Mouse (Mus musculus) adrenal gland, postnatal 0 days (tissue): Measurements from ENCODE around the gene A530032D15Rik. TPM values are rescaled to one million over a fixed set of nuclear protein-coding genes. Genes with fewer than 3 reads are reported as not detected.

Experiments
- polyA plus RNA-seq: library from polyadenylated mRNA; unstranded; fragments of >200 nt; fragmentation: Nextera tagmentation; extraction: Ambion mirVana; gene quantifications from 2 replicates; pipeline ENCODE4 v1.2.1, GENCODE M21; 2015

Gene A530032D15Rik
- polyA plus RNA-seq = 0.40 TPM in 1 of 2 replicates, not detected in the other

GRCm38 (mm10) chr1:85109753-85110152 is at the start of gene A530032D15Rik:
A530032D15Rik (minus strand) TSS chr1:85109853.

GRCm38 (mm10) chr1:85099864-85100263 is 9.8 kb downstream of the A530032D15Rik start, which contains the start of gene Gm10553:
Gm10553 (plus strand) TSS chr1:85100164.

Other genes starting within 250 kb of the A530032D15Rik start
- gene Slc16a14, start 174.7 kb downstream of the A530032D15Rik start, polyA plus RNA-seq = 0.94 and 1.1 TPM in 2 replicates
- not detected in 2 replicates for gene Gm10553, start 9.7 kb downstream of the A530032D15Rik start, polyA plus RNA-seq
- 0.47 and 0.62 TPM in 2 replicates for gene C130026I21Rik, start 160.7 kb upstream of the A530032D15Rik start, polyA plus RNA-seq